Mouse (Mus musculus) liver, embryonic 14 days (tissue): Measurements from ENCODE around the gene Nckap5. TPM values are rescaled to one million over a fixed set of nuclear protein-coding genes. Genes with fewer than 3 reads are reported as not detected.

ENCODE experiments used
- polyA plus RNA-seq: library from polyadenylated mRNA; depleted of rRNA; stranded (reverse); fragments of >200 nt; gene quantifications from 2 replicates; pipeline ENCODE4 v1.2.3, GENCODE M21; 2012; rRNA removed

The Nckap5 gene
- polyA plus RNA-seq = 0.48 and 0.58 TPM in 2 replicates

DNA sequence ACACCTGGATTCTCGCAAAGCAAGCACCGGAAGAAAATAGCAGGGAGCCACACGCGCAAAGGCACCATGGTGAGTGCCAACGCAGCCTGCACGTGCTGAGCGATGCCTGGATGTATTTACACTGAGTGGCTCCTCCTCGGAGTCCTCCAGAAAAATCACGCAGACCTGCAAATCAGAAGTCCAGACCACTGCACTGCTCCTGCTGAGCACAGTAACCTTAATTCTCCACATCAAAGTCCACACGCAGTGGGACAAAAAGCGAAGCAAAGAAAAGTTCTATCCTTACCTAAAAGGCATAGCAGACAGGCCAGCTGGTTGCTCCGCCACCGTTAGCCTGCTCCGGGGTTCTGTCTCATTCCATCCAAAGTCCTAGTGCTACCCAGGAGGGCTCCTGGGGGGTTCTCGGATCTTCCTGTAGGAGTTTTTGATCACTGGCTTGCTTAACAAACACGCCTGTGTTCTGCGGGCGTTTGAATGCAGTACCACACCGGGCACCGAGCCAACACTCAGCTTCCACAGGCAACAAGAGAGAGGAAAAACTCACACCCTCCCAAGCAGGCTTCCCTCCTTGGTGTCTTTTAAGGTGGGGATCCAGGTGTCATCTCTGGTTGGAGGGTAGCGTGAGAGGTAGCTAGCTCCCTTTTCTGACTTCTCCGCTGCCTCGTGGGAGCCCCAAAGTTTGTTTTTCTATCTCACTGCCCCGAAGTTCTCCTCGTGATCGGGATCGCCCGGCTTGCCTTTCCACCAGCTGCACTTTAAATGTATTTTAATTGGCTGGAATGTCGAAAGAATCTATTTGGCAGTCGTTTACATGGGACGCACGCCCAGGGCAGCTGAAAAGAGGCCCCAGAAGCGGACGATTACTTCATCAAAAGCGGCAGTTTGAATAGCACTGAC is at the start of gene Nckap5:
Gene Nckap5 (minus strand): TSS at position 769 of the 897 bp plus-strand sequence.

GRCm38 (mm10) chr1:125912601-125913600 is 917.7 kb downstream of the Nckap5 start, which contains the start of gene Lypd1:
TSS of gene Lypd1 (minus strand) at chr1:125913101.

